Mouse (Mus musculus): ENCODE measurements around the gene Tdo2.

Gene Tdo2

DNA sequence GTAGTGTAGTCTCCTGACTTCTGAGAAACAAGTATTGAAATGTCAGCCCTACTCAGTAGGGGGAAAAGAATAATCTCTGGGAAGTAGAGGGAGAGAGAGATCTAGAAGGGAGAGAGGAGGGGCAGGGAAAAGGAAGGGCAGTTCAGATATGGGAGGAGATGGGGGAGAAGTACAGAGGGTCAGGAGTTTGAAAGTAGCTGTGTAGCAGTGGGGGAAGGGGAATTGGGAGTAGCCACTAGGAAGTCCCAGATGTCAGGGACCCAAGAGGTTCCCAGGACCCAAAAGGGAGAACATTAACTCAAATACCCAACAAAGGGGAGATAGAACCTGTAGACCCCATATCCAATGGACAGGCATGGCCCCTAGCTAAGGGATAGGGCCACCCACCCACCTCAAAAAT is at the start of gene Tdo2:
Gene Tdo2, minus strand, starts transcription at position 101 of the 400 bp plus-strand sequence.
- DNase-seq, result no peak

DNA sequence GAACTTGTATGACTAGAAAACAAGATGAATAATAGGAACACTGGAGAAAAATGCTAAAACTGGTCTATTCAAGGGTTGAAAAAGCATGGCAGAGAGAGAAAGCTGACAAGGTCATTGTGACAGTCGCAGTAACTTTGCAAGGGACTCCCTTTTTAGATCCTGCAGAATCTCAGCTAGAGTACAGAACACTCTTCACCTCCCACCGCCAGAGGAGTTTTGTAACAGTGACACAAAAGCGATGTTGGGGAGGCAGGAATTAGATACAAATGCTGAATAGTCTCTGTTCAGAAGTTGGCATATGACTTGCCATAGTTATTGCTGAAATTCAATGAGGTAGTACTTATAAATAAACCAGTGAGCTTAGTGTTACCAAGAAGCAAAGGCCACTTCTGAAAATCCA is 47.1 kb upstream of the Tdo2 start:
- DNase-seq, result no peak

DNA sequence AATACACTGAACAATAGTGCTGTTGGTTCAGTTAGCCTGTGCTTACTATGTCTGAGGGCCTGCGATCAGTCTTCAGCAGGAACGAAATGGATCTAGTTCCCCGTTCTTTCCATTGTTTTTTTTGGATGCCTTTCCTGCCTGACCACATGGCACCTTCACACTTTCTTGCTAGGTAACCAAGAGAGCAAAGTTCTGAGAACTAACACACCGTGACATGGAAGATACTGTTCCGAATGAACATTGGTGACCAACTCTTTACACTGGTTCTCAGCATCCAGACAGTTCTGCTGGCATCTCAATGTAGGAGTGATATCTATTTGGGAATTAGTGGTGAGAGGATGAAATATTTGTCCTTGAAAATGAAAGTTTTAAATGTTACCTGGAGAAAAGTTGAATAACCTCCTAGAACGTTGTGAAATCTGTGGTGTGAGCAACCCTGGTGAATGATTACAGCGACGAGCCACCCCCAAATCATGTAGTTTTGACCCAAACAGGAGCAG is 46.5 kb upstream of the Tdo2 start:
- DNase-seq, result no peak

DNA sequence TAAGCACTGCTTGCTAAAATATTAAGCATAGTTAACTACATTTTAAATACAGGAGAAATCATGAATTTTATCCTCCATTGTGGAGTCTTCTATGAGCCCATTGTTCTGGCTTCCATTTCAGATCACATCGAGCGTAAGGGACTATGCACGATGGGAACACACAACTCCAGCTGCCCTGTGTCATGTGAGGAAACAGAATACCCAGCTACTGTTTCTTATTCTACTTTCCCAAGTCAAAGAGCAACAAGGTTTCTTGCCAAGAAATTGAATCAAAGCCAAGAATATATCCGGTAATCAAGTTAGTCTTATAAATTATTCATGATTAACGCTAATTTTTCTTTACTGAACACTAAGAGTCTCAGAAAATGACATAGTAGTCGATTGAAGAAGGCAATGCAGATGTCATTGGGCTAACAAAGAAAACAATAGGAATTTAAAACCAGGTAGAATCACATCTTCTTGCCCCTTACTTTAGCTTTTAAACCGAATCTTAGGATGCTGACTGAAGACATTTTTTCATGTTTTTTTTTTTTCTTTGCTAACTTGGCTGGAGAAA is 38.2 kb upstream of the Tdo2 start:
- no peak for DNase-seq

DNA sequence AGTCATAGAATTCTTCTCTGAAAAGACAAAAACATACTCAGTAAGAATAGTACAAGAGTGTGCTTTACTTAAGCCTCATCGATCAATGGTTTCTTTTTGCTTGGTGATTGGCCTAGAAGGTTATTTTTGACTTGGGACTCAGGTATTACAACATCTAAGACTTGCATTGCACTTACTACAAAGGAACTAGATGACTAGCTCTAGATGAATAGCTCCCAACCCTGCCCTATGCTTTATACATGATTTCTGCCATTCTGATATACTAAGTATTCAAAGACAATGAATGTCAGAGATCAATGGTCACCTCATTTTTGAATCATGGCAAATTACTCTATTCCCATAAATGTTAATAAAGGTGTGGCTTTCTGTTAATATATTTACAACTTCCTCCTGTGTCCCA is 31.0 kb upstream of the Tdo2 start:
- DNase-seq, result no peak

DNA sequence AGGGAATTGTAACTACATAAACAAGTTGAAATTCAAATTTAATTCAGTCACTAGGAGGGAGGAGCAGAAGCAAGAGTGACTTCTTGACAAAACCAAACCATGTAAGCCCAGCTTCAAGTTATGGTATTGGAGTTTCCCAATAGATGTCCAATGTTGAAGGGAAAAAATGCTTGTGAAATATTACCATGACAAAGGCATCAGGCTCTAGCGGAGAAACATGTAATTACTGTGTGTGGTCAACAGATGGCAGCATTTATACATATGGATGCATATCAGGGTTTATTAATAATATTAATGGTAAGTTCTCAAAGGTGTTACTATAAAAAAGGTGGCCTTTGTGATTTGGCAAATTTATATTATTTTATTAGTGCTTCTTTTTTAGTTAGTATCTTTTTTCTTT is 20.0 kb upstream of the Tdo2 start:
- no peak for DNase-seq

DNA sequence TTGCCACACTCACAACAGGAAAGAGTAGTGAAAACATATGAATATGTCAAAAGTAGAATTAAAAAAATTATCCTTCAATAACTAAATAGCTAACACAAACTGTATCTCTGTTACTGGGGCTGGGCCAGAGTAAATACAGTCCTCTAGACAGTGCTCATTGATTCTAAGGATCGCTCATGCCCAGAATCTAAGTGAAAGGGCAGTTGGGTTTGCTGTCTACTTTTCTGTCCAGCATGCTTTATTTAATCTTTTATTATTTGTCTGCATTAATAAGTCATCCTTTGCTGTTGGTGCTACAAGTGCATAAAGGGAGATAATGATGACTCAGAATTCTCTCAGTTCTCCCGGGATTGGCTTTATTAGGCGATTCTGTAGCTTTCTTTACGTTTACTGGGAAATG is 19.4 kb upstream of the Tdo2 start:
- no peak for DNase-seq

DNA sequence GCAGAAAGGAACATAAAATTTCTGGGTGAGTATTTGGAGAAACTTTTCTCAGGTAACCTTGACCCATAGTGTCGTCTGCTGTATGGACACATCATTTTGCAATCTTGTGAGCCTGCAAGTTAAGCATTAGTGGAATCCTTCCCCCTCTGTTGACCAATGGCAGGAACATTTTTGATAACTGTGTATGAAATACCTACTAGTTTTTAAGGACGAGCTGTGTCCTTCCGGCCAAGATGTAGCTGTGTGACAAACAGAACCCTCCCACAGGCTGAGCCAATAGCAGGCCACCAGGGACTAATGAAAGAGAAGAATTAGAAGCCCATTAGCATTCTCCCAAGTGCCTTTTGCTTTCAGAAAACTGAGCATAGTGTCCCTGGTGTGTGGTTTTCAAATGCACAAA is 14.5 kb upstream of the Tdo2 start:
- no peak for DNase-seq

DNA sequence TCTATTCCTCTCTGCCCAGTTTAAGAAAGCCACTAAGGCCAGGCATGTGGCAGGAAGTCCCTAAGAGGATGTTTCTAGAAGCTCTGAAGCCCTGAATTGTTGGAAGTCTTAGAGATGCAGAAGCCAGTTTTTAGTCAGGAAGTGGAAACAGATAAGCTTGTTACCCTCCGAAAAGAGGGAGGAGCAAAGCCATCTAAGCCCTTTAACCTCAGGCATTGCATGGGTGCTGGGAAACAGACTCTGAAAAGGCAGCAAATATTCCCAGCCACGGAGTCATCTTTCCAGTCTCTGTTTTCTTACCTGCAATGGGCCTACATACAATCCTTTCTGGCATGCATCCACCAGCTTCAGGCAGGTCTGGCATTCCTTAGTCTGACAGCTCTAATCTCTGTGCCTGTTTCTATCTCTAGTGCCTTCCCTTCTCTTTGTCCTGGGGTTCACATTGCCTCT is 13.7 kb upstream of the Tdo2 start:
- no peak for DNase-seq

DNA sequence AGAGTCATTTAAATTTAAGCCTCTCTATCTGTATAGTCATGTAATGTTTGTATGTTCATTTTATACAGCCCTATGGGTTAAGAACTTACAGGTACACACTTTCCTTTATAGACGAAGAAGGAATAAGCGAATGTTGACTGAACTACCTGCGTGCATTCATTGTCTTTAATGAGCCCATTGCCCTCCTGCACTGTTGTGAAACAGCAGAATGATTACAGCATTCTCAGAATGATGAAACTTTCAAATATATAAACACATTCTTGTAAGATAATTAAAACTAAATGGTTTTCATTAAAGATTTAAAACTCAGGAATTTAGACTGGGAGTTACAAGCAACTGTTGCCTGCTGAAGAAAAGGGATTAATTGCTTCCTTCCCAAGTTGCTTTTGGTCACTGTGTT is 11.6 kb upstream of the Tdo2 start:
- DNase-seq, result no peak

DNA sequence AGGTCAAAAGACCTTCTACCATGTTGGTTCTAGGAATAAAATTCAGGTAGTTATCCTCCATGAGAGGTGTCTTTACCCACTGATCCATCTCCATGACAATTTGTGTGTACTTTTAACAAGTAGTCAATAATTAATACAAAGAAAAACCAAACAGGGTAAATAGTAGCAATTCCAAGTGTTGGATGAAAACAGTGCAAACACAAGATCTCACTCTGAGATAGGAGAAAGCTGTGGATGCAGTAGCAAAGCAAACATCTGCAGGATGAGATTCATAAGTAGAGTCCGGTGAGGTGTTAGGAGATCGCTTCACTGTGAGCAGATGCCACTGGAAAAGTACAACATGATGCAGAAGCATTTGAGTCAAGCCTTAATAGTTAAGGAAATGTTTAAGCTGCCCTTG is 10.1 kb upstream of the Tdo2 start:
- no peak for DNase-seq

DNA sequence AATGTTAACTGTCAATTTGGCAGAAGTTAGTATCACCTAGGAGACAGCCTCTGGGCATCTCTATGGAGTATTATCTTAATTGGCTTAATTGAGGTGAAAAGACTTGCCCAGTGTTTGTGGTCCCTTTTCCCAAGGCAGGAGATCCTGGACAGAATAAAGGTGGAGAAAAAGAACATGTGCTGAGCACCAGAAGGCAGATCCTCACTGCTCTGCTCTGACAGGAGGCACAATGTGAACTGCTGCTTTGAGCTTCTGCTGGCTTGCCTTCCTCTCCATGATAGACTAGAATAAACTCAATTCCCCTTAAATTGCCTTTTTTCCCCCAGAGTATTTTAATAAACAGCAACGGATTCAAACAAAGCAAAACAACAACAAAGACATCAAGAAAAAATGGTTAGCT is 9.1 kb upstream of the Tdo2 start:
- no peak for DNase-seq

DNA sequence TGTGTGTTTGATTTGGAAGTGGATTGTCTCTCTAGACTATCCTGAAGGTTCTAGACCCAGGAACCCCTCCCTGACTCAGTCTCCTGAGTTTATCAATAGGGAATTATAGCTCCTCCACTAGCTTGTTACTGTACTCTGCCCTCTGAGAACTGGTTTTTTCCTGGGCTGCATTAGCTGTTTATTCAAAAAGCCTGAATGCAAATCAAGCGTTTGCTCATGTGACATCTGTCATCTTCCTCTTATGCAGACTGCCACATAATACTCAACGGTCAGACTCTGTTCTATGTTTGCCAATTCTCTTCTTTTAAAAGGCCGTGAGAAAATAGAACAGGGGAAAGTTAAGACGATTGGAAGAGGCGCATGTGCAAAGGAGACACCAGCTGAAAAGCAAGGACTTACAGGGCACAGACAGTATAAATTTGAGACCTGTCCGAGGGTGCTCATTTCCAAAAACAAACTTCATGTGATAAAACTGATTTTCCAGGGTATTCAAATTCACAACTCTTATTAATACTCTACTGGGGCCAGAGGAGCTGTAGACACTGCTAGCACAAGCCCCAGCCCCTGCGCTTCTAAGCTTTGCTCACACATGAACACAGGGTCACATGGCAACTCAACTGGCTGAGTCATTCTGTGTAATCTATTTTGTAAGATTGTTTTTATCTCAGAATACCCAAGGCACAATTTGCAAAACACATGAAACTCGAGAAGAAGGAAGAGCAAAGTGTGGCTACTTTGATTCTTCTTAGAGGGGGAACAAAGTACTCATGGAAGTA is 7.3 kb upstream of the Tdo2 start:
- DNase-seq, result no peak

DNA sequence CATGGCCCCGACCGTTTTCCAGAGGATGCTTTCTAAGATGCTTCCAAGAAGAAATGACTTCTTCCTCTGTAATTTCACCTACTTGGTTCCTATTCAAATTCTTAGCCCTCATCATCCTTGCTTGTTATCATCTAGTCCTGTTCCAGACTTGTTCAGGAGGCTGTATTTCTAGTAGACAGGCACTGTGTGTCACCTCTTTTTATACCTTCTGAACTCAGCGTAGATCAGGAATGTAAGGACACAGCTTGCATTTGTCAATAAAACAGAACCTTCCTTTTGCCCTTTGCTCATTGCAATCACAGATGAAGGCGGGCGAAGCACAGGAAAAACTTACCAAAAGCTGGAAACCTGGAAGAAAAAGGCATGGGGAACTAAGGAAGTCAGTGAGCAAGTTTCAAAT is 6.0 kb upstream of the Tdo2 start, which contains the start of gene Asic5:
Gene Asic5, plus strand, starts transcription at position 301 of the 400 bp plus-strand sequence.
- DNase-seq, result no peak

DNA sequence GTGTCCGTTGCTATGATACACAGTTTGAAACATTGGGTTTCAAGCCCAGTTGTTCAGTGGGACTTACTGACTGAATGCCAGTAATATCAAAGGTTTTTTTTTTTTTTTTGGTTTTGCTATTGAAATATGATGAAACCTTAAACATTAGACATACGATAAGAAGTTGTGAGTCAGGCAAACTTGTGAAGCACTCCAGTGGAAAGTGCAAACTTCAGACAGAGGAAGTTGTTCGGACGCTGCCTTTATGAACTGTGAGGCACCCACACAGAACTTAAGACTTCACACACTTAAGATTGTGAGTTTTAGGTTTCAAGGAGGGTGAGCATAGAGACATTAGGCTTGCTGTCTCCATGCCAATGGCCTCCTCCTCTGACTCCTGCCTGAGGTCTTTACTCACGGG is 5.6 kb upstream of the Tdo2 start:
- no peak for DNase-seq

DNA sequence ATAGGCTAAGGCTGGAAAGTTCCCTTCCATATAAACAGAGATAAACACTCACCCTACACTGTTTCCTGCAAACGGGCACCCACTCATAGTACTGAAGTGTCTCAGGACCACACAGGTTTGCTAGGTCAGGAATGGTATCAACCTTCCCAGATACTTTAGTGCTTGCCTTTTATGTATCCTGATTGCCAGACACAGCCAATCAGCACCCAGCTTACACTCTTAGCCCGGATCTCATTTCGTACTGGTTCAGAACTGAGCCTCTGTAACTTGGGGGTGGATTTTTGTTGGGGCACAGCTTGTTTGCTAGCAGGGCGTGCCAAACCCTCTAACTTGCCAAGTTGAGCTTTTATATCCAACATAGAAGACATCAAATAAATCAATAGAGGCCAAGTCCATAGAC is 395 bp downstream of the Tdo2 start:
- no peak for DNase-seq

DNA sequence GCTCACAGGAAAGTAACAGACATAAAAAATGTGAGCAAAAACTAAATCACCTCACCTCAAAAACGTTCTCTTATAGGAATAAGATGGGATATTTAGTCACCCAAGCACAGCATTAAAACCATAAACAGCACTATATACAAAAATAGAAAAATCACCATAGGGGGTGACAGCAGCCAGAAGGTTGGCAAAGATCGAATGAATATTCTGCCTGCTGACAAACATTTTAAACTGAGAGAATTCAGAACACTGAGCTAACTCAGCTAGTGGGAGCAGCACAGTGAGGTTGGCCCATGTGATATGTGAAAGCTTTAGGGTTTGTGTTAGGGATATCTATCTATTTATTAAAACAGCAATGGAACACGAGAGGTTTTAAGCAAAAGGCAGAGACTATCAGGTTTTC is 11.4 kb downstream of the Tdo2 start:
- DNase-seq, result no peak

DNA sequence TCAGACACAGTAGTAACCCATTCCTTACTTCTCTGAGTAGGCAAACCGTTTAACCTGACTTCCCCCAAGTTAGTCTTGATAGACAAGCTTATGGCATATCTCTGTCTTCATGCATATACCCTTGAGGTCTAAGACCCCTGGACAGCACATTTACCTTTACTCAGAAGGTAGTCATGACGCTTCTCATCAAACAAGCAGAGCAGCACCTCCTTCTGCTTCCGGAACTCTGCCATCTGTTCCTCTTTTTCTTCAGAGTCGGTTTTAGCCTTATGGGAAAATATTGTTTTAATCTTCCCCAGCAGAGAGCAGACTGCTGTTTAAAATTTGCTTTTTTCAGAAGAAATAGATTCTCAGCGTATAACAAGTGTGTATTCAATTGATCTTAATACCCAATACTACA is 12.2 kb downstream of the Tdo2 start:
- no peak for DNase-seq

DNA sequence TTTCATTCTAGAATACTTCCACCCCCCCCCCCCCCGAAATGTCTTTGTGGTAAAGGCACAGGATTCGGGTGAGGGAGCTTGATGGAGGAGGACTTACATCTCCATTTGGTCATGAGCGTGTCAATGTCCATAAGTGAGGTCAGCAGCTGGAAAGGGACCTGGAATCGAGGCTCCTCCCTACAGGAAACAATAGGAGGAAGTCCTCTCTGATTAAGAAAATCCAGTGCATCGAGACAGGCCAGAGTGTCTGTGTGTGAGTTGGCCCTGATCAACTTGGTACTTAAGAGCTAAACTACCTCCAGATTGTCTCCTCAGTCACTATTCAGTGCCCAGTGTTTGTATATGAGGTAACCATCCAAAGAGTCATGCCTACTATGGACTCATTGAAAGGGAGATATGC is 14.7 kb downstream of the Tdo2 start:
- no peak for DNase-seq

DNA sequence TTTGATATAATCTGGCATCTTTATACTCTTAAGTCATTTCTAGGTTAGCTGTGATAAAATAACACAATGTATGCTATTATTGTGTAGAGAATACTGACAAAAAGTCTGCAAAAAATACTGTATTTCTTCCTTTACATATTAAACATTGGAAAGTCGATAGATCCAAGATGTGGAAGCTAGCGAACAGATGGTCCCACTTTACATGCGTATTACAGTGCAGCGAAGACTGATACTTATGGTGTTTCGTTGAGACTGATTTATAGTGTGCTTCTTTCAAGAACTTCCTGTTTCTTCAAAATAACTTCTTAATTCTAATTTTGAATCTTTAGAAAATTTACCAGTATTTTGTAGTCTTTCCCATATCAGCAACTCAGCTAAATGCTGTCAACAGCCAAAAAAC is 18.5 kb downstream of the Tdo2 start:
- DNase-seq, result no peak

DNA sequence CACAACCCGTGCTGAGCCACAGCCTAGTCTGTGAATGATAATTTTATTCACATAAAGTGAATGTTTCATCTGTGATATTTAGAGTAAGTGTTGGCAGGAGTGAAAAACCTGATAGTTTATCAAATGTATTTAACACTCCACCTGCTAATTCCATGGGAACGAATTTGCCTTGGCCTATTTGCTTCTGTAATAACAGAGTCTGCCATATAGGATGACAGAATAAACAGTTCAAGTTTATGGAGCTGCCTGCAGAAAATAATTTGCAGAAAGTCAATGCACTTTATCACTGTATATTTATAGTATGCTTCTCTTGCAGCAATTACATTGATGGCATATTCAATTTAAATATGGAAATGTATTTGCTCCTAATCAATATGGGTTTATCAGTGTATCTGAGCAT is 24.2 kb downstream of the Tdo2 start:
- DNase-seq, result no peak

DNA sequence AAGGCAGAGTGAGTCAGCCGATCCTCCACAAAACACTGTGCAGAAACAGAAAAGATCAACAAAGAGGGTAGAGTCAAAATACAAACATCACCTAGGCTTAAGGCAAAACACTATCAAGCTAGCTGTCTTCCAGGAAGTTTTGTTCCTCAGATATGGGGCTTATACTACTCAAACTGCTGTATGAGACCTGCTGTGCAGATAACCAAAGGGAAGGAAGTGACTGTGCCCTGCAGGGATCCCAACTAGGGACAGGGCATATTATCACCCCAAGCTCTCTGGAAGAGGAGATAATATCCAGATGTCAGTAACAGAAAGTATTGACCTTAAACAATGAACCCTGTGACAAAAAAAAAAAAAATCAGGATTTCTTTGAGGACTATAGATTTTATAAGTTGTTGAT is 27.0 kb downstream of the Tdo2 start:
- DNase-seq, result no peak

DNA sequence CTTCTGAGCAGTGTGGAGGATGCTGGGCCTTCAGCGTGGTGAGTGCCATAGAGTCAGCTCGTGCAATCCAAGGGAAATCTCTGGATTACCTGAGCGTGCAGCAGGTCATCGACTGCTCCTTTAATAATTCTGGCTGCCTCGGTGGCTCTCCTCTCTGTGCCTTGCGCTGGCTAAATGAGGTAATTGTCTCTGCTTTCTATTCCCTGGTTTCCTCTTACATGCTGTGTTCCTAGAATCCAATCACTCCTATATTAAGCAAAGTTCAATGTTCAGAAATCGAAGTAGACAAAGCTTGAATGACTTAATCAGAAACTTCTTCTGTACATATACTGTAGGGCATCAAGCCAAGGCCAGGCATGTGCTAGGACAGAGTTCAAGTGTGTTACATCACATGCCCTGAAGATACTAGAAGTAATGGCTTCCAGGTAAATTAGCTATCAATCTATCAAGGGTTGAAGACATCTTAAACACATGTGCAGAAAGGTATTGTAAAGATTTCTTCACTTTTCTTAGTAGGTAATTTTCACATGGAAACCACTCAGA is 31.1 kb downstream of the Tdo2 start:
- DNase-seq, result no peak

DNA sequence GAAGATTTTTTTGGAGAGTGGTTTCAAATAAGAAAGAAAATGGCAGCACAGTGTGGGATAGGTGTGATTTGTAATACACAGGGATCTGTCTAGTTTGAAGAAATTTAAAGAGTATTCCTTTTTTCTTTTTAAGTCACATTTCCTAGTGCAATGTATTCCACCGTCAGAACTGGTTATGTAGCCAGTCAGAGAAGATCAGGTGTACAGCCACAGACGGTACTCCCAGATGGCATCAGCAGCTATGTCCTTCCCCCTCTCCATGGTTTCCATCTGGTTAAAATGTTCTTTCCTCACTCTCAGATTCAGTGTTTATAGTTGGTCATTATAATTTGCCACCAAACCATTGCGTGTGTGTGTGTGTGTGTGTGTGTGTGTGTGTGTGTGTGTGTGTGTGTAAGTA is 32.9 kb downstream of the Tdo2 start:
- DNase-seq, result no peak

DNA sequence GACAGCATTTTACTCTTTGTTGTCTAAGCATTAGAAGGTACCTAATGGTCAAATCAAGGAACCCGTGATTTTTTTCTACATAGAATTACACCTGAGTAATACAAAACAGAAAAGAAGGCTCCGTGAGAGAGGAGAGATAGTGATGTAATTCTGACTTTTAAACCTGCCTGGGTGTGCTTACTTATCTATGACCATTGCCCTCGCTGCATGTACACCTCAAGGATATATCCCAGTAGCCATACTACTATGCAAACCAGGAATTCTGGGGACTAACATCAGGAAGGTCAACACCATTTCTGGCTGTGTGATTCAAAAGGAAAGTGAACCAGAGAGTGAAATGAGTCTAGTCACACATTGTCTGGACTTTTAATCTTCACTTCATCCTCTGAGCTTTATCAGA is 33.7 kb downstream of the Tdo2 start:
- DNase-seq, result no peak

Measured in right cerebral cortex, postnatal 4 days (tissue).